Mouse (Mus musculus) heart, embryonic 13.5 days (tissue): ENCODE measurements around the gene Erbb4. TPM values are rescaled to one million over a fixed set of nuclear protein-coding genes. Genes with fewer than 3 reads are reported as not detected.

Experiments used
- ATAC-seq: fragments of 200-750 bp; cut with Nextera tagmentation; 2 replicates; pipeline ENCODE4 v1.8.0; 2017; ENCODE audit warnings: moderate TSS enrichment; ENCODE audit not compliant: insufficient number of reproducible peaks, low FRiP score, low TSS enrichment; ENCODE audit errors: extremely low read depth
- H3K27ac ChIP-seq: fragments of 300-500 bp; sonication (generic); replicated peaks from 2 replicates; pipeline ENCODE4 v1.5.1; 2015; ENCODE audit warnings: moderate library complexity, mild to moderate bottlenecking, inconsistent platforms
- H3K27me3 ChIP-seq: fragments of 300-500 bp; sonication (generic); replicated peaks from 2 replicates; pipeline ENCODE4 v1.6.1; 2015; ENCODE audit warnings: mild to moderate bottlenecking, inconsistent platforms
- H3K36me3 ChIP-seq: fragments of 300-500 bp; sonication (generic); 2 replicates; pipeline ENCODE4 v1.6.1; 2015; ENCODE audit warnings: mild to moderate bottlenecking, inconsistent platforms
- H3K4me1 ChIP-seq: fragments of 300-500 bp; sonication (generic); 2 replicates; pipeline ENCODE4 v1.6.1; 2015; ENCODE audit warnings: inconsistent platforms
- H3K4me2 ChIP-seq: fragments of 300-500 bp; sonication (generic); 2 replicates; pipeline ENCODE4 v1.6.1; 2015; ENCODE audit warnings: inconsistent platforms, mild to moderate bottlenecking, moderate library complexity
- H3K4me3 ChIP-seq: fragments of 300-500 bp; sonication (generic); 2 replicates; pipeline ENCODE4 v1.5.1; 2015; ENCODE audit warnings: moderate library complexity, mild to moderate bottlenecking, inconsistent platforms
- H3K9ac ChIP-seq: fragments of 300-500 bp; sonication (generic); 2 replicates; pipeline ENCODE4 v1.6.1; 2015; ENCODE audit warnings: inconsistent platforms, mild to moderate bottlenecking, moderate library complexity
- H3K9me3 ChIP-seq: fragments of 300-500 bp; sonication (generic); 2 replicates; pipeline ENCODE4 v1.6.1; 2016; ENCODE audit warnings: inconsistent platforms
- WGBS: fragments of 180-500 bp; shearing (Covaris S2); methylation state at CpG from one replicate; pipeline ENCODE4 v1.1.7; 2015; ENCODE audit warnings: mixed read lengths; 5-methylcytosine and 5-hydroxymethylcytosine counted together
- polyA plus RNA-seq: library from polyadenylated mRNA; unstranded; fragments of >200 nt; fragmentation: Nextera tagmentation; extraction: Ambion mirVana; gene quantifications from 2 replicates; pipeline ENCODE4 v1.2.1, GENCODE M21; 2015

The Erbb4 gene
- polyA plus RNA-seq, 1 experiment from 2014 or later, result 6.2 TPM

DNA sequence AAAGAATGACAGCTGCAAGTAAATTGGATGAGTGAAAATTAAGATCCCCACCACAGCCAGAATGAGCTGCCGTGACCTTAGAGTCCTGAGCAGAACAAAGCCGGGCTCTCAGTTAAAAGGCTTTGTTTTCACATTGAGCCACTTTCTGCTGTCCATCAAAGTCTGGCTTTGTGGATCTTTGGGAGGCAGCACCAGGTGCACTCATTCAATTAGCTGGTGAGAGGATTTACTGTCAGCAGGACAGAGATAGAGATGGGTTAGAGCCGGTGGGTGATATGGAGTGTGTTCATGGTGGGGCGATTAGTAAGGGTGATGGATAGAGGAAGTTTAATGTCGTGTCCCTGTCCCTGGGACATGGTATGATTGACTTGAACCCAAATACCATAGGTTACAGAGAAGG lies 1060.7 kb downstream of the Erbb4 start:
- H3K4me2 ChIP-seq, result peak overlapping the region; percentile 66
- H3K9ac ChIP-seq, result no peak overlapping the region
- no peaks in the 10 kb centered on the region for H3K9me3 ChIP-seq
- H3K4me1 ChIP-seq, result peaks cover 5% of the 10 kb centered on the region
- no peak for ATAC-seq
- no peak overlapping the region for H3K27ac ChIP-seq
- H3K4me3 ChIP-seq, result peak overlapping the region; percentile 49
- 10% methylated on average over 5 of the region's 5 CpGs for WGBS
- no peaks in the 10 kb centered on the region; the same call in 1 of the 2 replicates for H3K36me3 ChIP-seq
- H3K27me3 ChIP-seq, result no peaks in the 10 kb centered on the region

GRCm38 (mm10) chr1:68046551-68046970 lies 1061.3 kb downstream of the Erbb4 start:
- peak overlapping the region; percentile 34; the same call in 1 of the 2 replicates for H3K9ac ChIP-seq
- H3K4me3 ChIP-seq, result peak overlapping the region; percentile 49
- no peaks in the 10 kb centered on the region for H3K27me3 ChIP-seq
- H3K4me2 ChIP-seq, result peak overlapping the region; percentile 66
- no peaks in the 10 kb centered on the region; the same call in 1 of the 2 replicates for H3K36me3 ChIP-seq
- 10% methylated on average over 7 of the region's 7 CpGs for WGBS
- peaks cover 5% of the 10 kb centered on the region for H3K4me1 ChIP-seq
- no peaks in the 10 kb centered on the region for H3K9me3 ChIP-seq
- no peak overlapping the region for H3K27ac ChIP-seq
- ATAC-seq, result no peak

DNA sequence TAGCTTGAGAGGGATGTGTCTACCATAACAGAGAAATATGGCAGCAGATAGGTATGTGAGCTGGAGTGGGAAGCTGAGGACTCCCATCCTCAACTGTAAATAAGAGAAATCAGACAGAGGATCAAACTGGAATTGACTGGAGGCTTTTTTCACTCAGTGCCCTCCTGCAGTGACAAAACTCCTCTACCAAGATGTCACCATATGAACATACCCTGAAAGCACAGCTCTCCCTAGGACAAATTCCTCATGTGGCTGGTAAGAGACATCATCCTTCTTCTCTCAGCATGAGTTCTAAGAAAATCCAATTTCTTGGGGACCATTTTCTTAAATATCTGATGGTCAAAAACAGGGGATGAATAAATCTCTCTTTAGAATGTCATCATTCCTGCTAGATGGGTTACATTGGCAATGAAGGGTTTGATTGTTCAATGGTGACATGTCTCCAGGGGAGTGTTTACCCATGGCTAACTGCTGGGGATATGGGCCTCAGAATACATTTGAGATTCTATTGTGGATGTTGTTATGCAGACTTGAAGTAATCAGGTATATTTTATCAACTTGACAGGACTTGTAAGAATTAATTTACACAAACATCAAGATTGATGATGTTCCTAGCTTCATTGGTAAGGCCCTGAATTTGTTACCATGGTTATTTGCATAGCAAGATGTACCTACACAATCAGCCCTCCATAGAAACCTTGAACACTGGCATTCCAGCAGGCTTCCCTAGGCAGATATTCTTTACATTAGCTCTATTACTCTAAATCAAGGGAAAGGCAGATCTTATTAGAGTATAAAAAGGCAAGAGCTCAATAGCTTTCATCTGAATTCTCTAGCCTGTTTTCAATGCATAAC lies 1083.5 kb downstream of the Erbb4 start:
- no peak overlapping the region for H3K9ac ChIP-seq

DNA sequence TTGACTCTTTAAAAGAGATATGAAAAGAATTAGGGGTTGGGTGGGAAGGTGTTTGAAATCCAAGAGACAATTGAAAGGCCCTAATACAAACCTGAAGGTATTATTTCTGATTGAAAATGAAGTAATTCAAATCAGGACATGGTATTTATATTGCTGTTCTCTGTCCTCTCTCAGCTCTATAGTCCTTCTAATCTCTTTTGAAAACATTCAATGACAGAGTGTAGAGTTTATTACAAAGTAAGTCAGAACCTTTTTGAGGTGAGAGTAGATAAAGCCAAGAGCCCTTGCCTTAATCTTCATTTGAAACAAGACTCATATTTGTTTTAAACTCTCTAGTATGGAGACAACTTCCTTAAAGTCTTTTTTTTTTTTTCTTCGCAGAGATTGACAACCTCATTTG lies 1087.8 kb downstream of the Erbb4 start:
- no peak overlapping the region for H3K4me2 ChIP-seq
- ATAC-seq, result no peak
- H3K9ac ChIP-seq, result no peak overlapping the region
- H3K4me1 ChIP-seq, result no peaks in the 10 kb centered on the region
- H3K4me3 ChIP-seq, result no peak overlapping the region
- H3K27ac ChIP-seq, result no peak overlapping the region
- 81% methylated on average over 1 of the region's 1 CpGs for WGBS
- no peaks in the 10 kb centered on the region for H3K36me3 ChIP-seq
- no peaks in the 10 kb centered on the region for H3K27me3 ChIP-seq
- H3K9me3 ChIP-seq, result no peaks in the 10 kb centered on the region

More for the DNA sequence above, 1083.5 kb downstream of the Erbb4 start:
- no peaks in the 10 kb centered on the region for H3K27me3 ChIP-seq
- H3K27ac ChIP-seq, result no peak overlapping the region
- no peaks in the 10 kb centered on the region for H3K9me3 ChIP-seq
- no peaks in the 10 kb centered on the region for H3K36me3 ChIP-seq
- no peak for ATAC-seq
- no peaks in the 10 kb centered on the region for H3K4me1 ChIP-seq
- no peak overlapping the region for H3K4me3 ChIP-seq
- no peak overlapping the region for H3K4me2 ChIP-seq

DNA sequence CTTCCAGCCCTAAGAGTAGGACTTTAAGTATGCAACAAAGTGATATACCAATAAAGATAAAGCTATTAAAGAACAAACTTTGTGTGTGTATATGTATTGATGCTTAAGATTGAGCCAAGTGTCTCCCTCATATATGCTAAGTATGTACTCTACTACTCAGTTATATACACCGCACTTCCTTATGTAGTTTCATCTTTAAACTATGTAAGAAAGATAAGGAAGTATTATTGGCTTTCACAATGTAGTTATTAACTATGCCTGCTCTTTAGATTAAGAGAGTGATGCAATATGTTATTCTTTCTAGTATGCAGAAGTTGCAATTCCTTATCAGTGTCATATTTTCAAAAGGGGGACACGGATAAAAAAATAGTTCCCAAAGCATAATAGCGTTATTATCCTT lies 1088.2 kb downstream of the Erbb4 start:
- WGBS, result 61% methylated on average over 3 of the region's 3 CpGs
- no peak overlapping the region for H3K27ac ChIP-seq
- no peak for ATAC-seq

More for the DNA sequence above, 1088.2 kb downstream of the Erbb4 start:
- no peak overlapping the region for H3K4me2 ChIP-seq
- no peaks in the 10 kb centered on the region for H3K27me3 ChIP-seq
- no peak overlapping the region for H3K9ac ChIP-seq
- H3K36me3 ChIP-seq, result no peaks in the 10 kb centered on the region
- H3K4me1 ChIP-seq, result no peaks in the 10 kb centered on the region
- H3K9me3 ChIP-seq, result no peaks in the 10 kb centered on the region
- no peak overlapping the region for H3K4me3 ChIP-seq
